Mouse (Mus musculus): ENCODE measurements at regions not wholly inside any gene's neighbourhood (a gene's known extent, or its start where the extent isn't known, plus 50 kb on each side); places are given as distances from the start of the nearest gene placed in this dataset.
A peak's percentile ranks its signal among the peaks of the same experiment; 100 is the strongest.

GRCm38 (mm10) chr5:67155582-67155981 lies 56.5 kb upstream of the Phox2b start:
- peak; percentile 10 for DNase-seq (ENCODE audit: low read depth)

- DNase-seq (ENCODE audit: low read depth), result no peak
Observed at GRCm38 (mm10) chr5:67156911-67157310, 57.8 kb upstream of the Phox2b start.

DNA sequence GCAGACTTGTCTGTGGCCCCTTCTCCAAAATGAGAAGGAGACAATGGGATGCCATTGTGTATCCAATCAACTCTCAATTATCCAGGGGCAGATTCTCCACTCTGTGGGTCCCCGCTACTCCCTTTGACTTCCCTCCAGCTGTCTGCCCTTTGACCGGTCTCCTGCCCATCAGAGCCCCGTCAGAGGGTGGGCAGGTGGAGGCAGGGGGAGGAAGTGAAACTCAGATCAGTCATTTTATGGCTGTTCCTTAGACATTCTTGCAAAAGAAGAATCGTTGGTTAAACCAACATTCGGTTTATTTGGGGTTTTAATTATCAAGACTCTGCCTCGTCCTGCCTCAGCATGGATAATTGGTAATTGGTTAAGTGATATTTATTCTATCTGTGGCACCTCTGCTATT lies 77.7 kb upstream of the Phox2b start:
- no peak for DNase-seq (ENCODE audit: low read depth)

- DNase-seq (ENCODE audit: low read depth), result no peak
Observed at GRCm38 (mm10) chr5:67179221-67179620, 80.1 kb upstream of the Phox2b start.

- no peak for DNase-seq (ENCODE audit: low read depth)
Observed at GRCm38 (mm10) chr5:67189376-67189901, 70.9 kb upstream of the Tmem33 start.

DNA sequence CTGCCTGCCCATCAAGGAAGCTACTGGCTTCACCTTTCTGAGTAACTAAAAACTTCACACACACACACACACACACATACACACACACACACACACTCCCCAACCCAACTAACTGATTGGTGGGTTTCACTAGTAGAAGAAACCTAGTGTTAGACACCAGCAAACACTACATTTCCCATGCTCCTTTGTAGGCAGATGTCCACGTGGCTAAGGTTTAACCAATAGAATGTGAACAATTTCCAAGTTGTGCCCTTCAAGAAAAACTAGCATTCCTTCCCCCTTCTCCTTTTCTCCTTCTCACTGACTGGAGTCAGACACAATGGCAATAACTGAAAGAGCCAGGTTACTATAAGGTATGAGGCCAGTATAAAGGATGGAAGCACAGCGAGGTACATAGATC lies 66.3 kb upstream of the Tmem33 start:
- no peak for DNase-seq (ENCODE audit: low read depth)

GRCm38 (mm10) chr5:67205083-67205738 lies 55.2 kb upstream of the Tmem33 start:
- no peak for DNase-seq (ENCODE audit: low read depth)
